Mouse (Mus musculus) liver, postnatal 0 days (tissue): ENCODE measurements around the gene Zbtb6.

Experiments used
- CTCF ChIP-seq: sonication (generic); IDR thresholded peaks from 2 replicates; pipeline ENCODE4 v1.5.1; 2016; ENCODE audit warnings: antibody characterized with exemption, low read depth
- EP300 ChIP-seq: IDR thresholded peaks from 2 replicates; pipeline ENCODE4 v1.6.1; 2016; ENCODE audit warnings: antibody characterized with exemption, low read depth, mild to moderate bottlenecking

DNA sequence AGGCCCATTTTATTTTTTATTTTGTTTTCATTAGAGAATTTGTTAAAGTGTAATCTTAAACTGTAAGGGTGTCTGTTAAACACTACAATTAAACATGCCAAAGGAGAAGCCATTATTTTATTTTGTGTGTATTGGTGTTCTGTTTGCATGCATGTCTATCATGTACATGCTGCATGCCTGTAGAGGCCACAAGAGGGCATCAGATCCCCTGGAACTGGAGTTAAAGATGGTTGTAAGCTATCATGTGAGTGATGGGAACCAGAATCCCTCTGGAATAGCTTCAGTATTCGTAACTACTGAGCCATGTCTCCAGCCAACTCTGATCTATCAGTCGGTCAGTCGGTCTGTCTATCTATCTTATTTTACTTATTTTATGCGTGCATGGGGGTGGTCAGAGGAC is 17.7 kb upstream of the Zbtb6 start:
- no peak for TF ChIP-seq EP300
- TF ChIP-seq CTCF = peak; percentile 48
